Mouse (Mus musculus) heart, embryonic 11.5 days (tissue): ENCODE data around the gene Ankub1. TPM values are rescaled to one million over a fixed set of nuclear protein-coding genes. Genes with fewer than 3 reads are reported as not detected.
A peak's percentile ranks its signal among the peaks of the same experiment; 100 is the strongest.

Experiments used
- ATAC-seq: fragments of 200-750 bp; cut with Nextera tagmentation; replicated peaks from 2 replicates; pipeline ENCODE4 v1.8.0; 2017; ENCODE audit warnings: moderate library complexity; ENCODE audit not compliant: insufficient number of reproducible peaks, low FRiP score, low TSS enrichment
- H3K27ac ChIP-seq: fragments of 300-500 bp; sonication (generic); 2 replicates; pipeline ENCODE4 v1.5.1; 2014; ENCODE audit warnings: mild to moderate bottlenecking, low read depth, low read length
- H3K27me3 ChIP-seq: fragments of 300-500 bp; sonication (generic); 2 replicates; pipeline ENCODE4 v1.6.1; 2014; ENCODE audit warnings: mild to moderate bottlenecking, low read length, mixed read lengths; ENCODE audit not compliant: control insufficient read depth, insufficient read depth
- H3K36me3 ChIP-seq: fragments of 300-500 bp; sonication (generic); 2 replicates; pipeline ENCODE4 v1.6.1; 2014; ENCODE audit warnings: mild to moderate bottlenecking, low read length, moderate library complexity, mixed read lengths; ENCODE audit not compliant: control insufficient read depth, insufficient read depth
- H3K4me1 ChIP-seq: fragments of 300-500 bp; sonication (generic); 2 replicates; pipeline ENCODE4 v1.6.1; 2014; ENCODE audit warnings: low read length; ENCODE audit not compliant: control insufficient read depth, insufficient read depth
- H3K4me2 ChIP-seq: fragments of 300-500 bp; sonication (generic); 2 replicates; pipeline ENCODE4 v1.6.1; 2014; ENCODE audit warnings: mild to moderate bottlenecking, moderate library complexity
- H3K4me3 ChIP-seq: fragments of 300-500 bp; sonication (generic); 2 replicates; pipeline ENCODE4 v1.5.1; 2014; ENCODE audit warnings: low read depth, low read length
- H3K9ac ChIP-seq: fragments of 300-500 bp; sonication (generic); 2 replicates; pipeline ENCODE4 v1.6.1; 2014; ENCODE audit warnings: mild to moderate bottlenecking, low read depth, low read length, moderate library complexity
- H3K9me3 ChIP-seq: fragments of 300-500 bp; sonication (generic); replicated peaks from 2 replicates; pipeline ENCODE4 v1.6.1; 2016; ENCODE audit warnings: low read length; ENCODE audit not compliant: control insufficient read depth
- WGBS: fragments of 180-500 bp; shearing (Covaris S2); extraction: QIAGEN DNeasy Blood & Tissue Kit; methylation state at CpG from one replicate; pipeline ENCODE4 v1.1.7; 2014; ENCODE audit not compliant: insufficient replicate concordance; 5-methylcytosine and 5-hydroxymethylcytosine counted together
- polyA plus RNA-seq: library from polyadenylated mRNA; unstranded; fragments of >200 nt; fragmentation: Nextera tagmentation; extraction: Ambion mirVana; gene quantifications from 2 replicates; pipeline ENCODE4 v1.2.1, GENCODE M21; 2014

The Ankub1 gene
- polyA plus RNA-seq, 1 experiment from 2014 or later: 0.09 TPM

DNA sequence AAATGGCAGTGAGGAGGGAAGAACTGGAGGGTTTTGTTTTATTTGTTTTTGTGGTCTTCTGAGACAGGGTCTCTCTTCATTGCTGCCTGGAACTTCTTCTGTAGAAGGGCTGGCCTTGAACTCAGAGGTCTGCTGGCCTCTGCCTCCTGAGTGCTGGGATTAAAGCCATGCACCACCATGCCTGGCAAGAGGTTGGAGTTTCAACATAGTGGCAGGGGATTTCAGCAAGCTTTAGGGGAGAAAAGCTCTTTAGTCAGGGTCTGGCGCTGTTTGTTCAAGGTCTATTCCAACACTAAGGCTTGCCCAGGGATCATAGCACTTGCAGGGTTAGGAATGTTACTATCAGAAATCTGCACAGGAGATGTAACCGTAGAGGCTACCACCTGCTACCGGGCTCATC is 39.0 kb downstream of the Ankub1 start:
- no peak for ATAC-seq
- H3K36me3 ChIP-seq: no peaks in the 10 kb centered on the region
- no peak overlapping the region for H3K27ac ChIP-seq
- H3K9me3 ChIP-seq: no peaks in the 10 kb centered on the region
- 68% methylated on average over 3 of the region's 3 CpGs for WGBS
- H3K27me3 ChIP-seq: no peaks in the 10 kb centered on the region
- H3K4me1 ChIP-seq: no peaks in the 10 kb centered on the region
- no peak overlapping the region for H3K4me3 ChIP-seq
- H3K4me2 ChIP-seq: no peak overlapping the region
- H3K9ac ChIP-seq: no peak overlapping the region

DNA sequence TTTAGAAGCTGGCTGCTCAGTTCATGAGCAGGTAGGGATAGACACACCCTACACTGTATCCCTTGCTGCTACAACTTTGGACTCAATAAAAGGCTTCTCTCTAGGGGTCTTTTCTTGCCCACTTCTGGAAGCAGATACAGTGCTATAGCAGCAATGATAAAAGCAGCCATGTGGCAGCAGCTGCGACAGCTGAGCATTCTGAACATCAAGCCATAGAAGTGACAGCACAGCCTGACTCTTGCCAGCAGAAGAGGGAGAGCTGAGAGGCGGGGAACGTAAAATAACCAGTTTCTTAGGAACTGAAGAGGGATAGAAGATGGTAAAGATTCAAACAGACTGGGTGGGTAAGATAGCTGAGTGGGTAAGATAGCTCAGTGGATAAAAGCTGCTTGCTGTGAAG is 40.1 kb downstream of the Ankub1 start:
- Histone ChIP-seq H3K9me3 (no peaks in the 10 kb centered on the region), H3K27me3 (no peaks in the 10 kb centered on the region), H3K36me3 (no peaks in the 10 kb centered on the region), H3K27ac (no peak overlapping the region), H3K4me1 (no peaks in the 10 kb centered on the region), H3K4me2 (no peak overlapping the region), H3K9ac (no peak overlapping the region), H3K4me3 (no peak overlapping the region)
- no peak for ATAC-seq
- 80% methylated on average over 3 of the region's 3 CpGs for WGBS

DNA sequence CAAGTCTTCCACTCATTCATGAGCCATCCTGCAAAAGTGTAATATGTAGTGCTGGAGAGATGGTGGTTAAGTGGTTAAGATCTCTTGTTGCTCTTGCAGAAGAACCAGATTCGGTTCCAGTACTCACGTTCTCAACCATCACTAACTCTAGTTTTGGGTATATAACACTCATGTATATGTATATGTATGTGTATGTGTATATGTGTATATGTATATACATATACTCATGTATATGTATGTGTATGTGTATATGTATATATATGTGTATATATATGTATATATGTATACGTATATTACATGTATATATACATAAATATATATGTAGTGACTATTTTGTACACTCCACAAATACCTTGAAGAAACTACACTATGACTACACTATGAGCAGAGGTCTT is 40.7 kb downstream of the Ankub1 start:
- H3K4me1 ChIP-seq: no peaks in the 10 kb centered on the region
- no peaks in the 10 kb centered on the region for H3K27me3 ChIP-seq
- H3K9ac ChIP-seq: peak overlapping the region; percentile 92
- 0 out of 2 replicates have a peak, but pooled peaks have one; percentile 10 for ATAC-seq
- H3K27ac ChIP-seq: no peak overlapping the region
- peak overlapping the region; percentile 89 for H3K4me3 ChIP-seq
- H3K36me3 ChIP-seq: no peaks in the 10 kb centered on the region
- 64% methylated on average over 3 of the region's 3 CpGs for WGBS
- peak overlapping the region; percentile 78 for H3K4me2 ChIP-seq
- no peaks in the 10 kb centered on the region for H3K9me3 ChIP-seq

DNA sequence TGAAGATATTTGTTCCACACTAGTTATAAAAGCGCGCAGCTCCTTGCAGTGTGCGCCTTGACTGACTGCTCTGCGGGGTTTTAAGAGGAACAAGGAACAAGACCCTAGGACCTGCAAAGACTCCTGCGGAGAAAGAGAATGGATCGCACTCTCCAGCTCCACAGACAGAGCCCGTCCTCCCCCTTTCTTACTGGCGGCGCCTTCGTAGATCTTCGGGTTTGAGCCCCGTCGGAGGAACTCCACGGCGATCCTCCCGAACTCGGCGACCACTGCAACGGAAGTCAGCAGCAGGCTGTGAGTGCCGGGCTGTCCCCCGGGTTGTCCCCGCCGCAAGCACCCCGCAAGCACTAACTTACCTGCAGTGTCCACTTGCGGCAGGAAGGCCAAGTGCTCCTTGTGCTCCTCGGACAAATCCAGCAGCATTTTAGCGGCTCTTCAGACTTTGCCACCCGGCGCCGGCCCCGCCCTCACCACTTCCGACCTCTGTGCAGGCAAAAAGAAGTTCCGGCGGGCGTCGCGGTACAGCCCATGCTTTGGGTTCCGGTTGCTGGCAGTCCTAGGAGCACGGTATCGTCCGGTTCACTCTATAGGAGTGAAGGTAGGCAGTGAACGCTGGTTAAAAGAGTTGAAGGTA is 41.3 kb downstream of the Ankub1 start, which contains the start of gene Commd2:
Gene Commd2, minus strand, starts transcription at position 485 of the 634 bp plus-strand sequence.
- under 1% methylated on average over 42 of the region's 42 CpGs for WGBS
- H3K27me3 ChIP-seq: no peaks in the 10 kb centered on the region
- peak within 1 kb of the TSS; percentile 78 for H3K4me2 ChIP-seq
- peak; percentile 89 for ATAC-seq
- no peaks in the 10 kb centered on the region for H3K36me3 ChIP-seq
- H3K9me3 ChIP-seq: no peaks in the 10 kb centered on the region
- H3K9ac ChIP-seq: peak within 1 kb of the TSS; percentile 92
- no peaks in the 10 kb centered on the region for H3K4me1 ChIP-seq
- peak within 1 kb of the TSS; percentile 71 for H3K27ac ChIP-seq
- peak within 1 kb of the TSS; percentile 89 for H3K4me3 ChIP-seq

DNA sequence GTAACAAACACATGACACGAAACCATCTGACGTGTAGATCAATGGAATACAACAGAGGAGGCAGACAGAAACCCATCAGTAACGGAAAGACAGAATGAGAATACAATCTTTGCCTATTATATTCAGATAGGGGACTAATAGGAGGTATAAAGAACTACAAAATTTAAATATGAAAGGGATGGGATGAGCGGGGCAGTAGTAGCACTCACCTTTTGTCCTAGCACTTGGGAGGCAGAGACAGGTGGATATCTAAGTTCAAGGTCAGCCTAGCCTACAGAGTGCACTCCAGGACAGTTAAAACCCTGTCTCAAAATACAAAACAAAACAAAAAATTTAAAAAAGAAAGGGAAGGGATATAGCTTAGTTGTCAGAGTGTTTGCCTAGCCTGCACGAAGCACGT is 49.4 kb downstream of the Ankub1 start:
- no peaks in the 10 kb centered on the region for H3K27me3 ChIP-seq
- 90% methylated on average over 6 of the region's 6 CpGs for WGBS
- no peak for ATAC-seq
- no peak overlapping the region for H3K4me3 ChIP-seq
- H3K27ac ChIP-seq: no peak overlapping the region
- no peaks in the 10 kb centered on the region for H3K4me1 ChIP-seq
- 0 out of 2 replicates have a peak, but pooled peaks cover 2% of the 10 kb centered on the region for H3K36me3 ChIP-seq
- H3K9me3 ChIP-seq: no peaks in the 10 kb centered on the region
- H3K9ac ChIP-seq: no peak overlapping the region
- no peak overlapping the region for H3K4me2 ChIP-seq

DNA sequence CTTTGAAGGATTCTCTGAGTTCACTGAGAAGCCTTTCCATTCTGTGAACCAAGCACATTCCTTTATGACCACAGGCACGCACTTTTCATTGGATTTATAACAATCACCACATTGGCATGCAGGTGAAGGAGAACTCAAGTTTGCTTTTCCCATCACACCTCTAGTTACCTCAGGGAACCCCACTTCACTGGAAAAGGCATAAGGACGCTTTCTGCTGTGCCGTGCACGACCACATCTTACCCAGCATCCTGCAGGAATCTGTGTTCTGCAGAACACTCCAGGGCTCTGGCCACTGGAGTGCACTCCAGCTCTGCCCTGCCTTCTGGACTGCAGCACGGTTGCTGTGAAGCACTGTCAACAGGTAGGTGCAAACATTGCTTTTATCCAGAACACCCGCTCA is 55.0 kb downstream of the Ankub1 start:
- no peak for ATAC-seq
- no peak overlapping the region for H3K9ac ChIP-seq
- H3K4me2 ChIP-seq: no peak overlapping the region
- H3K4me1 ChIP-seq: no peaks in the 10 kb centered on the region
- no peak overlapping the region for H3K4me3 ChIP-seq
- H3K27ac ChIP-seq: no peak overlapping the region
- no peaks in the 10 kb centered on the region for H3K9me3 ChIP-seq
- no peaks in the 10 kb centered on the region for H3K36me3 ChIP-seq
- no peaks in the 10 kb centered on the region for H3K27me3 ChIP-seq
- 57% methylated on average over 6 of the region's 6 CpGs for WGBS

DNA sequence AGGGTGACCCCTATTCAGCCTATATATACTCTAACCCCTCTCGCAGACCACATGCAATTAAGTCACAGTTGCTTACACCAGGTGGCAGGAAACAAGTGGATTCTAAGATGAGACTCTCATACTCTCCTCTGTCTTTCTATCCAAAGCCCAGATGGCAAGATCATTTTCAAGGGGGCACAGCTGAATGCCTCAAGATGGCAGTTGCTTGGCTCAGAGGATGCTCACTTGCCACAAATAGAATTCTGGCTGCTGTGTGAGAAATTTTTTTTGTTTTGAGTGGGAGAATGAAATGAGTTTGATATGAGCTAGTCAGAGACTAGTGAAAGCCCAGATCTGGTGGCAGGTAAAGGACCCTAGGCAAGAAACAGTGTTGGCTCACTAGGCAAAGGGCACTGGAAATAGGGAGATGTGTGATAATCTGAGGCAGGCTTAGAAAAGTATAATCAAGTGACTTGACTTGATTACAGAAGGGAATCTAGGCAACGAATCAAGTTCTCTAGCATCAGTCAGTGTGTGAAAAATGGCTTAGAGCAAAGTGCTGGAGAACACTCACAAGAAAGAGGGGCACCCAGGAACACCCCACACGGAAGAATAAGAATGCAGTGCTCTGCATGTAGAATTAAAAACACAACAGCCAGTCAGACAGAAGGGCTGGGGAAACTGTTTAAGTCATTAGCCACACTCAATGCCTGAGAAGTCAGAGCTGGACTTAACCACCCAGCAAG is 57.7 kb downstream of the Ankub1 start:
- WGBS: 63% methylated on average over 3 of the region's 3 CpGs
- ATAC-seq: no peak
- H3K4me2 ChIP-seq: no peak overlapping the region
- no peaks in the 10 kb centered on the region for H3K36me3 ChIP-seq
- no peak overlapping the region for H3K4me3 ChIP-seq
- H3K9me3 ChIP-seq: no peaks in the 10 kb centered on the region
- no peak overlapping the region for H3K9ac ChIP-seq
- no peaks in the 10 kb centered on the region for H3K27me3 ChIP-seq
- H3K27ac ChIP-seq: no peak overlapping the region
- no peaks in the 10 kb centered on the region for H3K4me1 ChIP-seq

DNA sequence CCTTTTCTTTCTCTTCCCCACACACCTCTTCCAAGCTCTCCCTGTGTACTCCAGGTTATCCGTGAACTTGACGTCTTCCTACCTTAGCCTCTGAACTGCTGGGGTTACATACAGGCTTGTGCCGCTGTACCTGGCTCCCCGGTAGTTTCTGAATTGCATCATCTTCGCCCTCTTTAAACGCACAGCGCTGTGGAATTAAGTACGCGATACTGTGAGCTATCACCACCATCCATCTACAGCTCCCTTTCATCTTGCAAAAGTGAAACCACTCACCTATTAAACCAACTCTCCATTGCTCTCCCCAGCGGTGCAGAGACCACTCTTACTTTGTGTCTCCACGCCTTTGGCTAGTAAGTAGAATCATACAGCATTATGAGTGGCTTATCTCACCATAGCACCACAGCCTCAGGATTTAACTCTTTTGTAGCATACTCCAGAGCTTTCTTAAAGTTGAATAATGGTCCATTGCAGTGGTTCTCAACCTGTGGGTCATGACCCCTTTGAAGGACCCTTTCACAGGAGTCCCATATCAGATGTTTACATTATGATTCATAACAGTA is 65.6 kb downstream of the Ankub1 start:
- WGBS: 77% methylated on average over 11 of the region's 11 CpGs

More for the DNA sequence above, 65.6 kb downstream of the Ankub1 start:
- Histone ChIP-seq H3K4me1 (no peaks in the 10 kb centered on the region), H3K9me3 (no peaks in the 10 kb centered on the region), H3K9ac (no peak overlapping the region), H3K4me2 (no peak overlapping the region), H3K36me3 (no peaks in the 10 kb centered on the region), H3K4me3 (no peak overlapping the region), H3K27ac (no peak overlapping the region), H3K27me3 (no peaks in the 10 kb centered on the region)
- no peak for ATAC-seq
